Mouse (Mus musculus): ENCODE results near the gene Commd6.

The Commd6 gene

DNA sequence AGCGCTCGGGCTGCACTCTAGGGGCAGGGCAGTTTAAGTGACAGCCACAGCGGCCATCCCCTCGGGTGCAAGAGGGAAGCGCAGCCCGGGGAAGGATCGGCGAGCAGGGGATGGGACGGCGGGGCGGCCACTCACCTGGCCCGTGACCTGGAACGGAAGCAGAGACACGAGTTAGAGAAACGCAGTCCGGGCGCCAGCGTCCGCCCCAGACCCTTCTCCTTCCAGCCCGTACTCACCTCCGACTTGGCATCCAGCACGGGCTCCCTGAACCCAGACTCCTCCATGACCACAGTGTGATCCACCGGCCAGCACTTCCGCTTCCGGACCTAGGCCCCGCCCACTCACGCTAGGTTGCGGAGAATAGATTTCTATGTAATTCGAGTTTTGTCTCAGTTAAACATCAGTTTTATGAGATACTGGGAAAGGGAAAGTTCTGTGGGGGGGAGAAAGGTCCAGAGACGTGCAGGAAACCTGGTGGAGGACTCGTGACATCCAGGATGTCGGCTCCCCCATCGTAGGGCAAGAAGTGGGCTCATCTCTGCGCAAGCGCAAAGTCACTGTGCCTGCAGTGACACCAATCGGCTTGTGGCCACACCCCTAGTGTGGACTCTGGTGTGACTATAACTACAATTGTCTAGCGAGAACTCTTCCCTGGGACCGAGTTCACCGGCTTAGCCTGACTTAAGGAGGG lies at the start of gene Commd6:
Gene Commd6 (minus strand): TSS at position 534 of the 691 bp plus-strand sequence.
- POLR2A ChIA-PET: interaction anchor here (0.6 to 1.5 kb wide), 5 partner anchors 11 to 19 kb away, joined by 3 to 5 read pairs (median 3); partner anchors contain the start of gene Uchl3 (in 3 of the 4)

DNA sequence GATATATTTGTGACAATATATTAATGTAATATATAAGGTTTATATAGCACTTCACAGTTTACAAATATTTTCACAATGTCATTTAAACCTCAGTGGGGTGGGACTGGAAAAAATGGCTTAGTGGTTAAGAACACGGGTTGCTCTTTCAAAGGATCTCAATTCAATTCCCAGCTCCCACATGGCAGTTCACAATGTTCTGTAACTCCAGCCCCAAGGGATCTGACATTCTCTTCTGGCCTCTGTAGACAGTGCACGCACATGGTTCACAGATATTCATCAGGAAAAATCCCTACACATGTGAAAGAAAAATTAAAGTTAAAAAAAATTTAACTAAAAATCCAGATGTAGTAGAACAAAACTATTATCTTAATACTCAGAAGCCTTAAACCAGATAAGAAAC lies 47.9 kb upstream of the Commd6 start:
- ChIA-PET CTCF (no interaction called here), POLR2A (no interaction called here)

More for the DNA sequence above, at the start of gene Commd6:
- CTCF ChIA-PET: interaction anchor here in 1 of 4 experiments (1.3 kb wide), 1 partner anchor 14 kb away, joined by 4 read pairs; the partner anchor contains the start of gene Uchl3

DNA sequence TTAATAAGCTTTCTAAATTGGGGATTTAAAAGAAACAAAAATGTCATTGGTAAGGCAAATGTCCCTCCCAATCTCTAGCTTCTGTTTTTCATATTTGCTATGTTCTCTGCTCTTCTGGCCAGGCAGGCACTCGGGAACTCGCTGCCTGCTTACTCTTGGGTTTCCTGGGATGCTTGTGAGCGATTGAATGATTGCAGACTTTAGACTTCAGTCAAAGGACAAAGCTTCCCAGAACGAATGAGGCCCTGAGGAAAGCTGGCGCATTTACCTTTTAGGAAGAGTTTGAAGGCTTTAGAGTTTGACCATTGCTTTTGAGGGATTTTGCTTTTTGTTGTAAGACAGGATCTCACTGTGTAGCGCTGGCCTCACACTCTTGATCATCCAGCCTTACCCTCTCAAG lies 47.2 kb upstream of the Commd6 start:
- ChIA-PET CTCF (interaction anchor here in 1 of 4 experiments (0.6 kb wide), 1 partner anchor 11 kb away, joined by 3 read pairs; no protein-coding TSS in a partner anchor), POLR2A (no interaction called here)

DNA sequence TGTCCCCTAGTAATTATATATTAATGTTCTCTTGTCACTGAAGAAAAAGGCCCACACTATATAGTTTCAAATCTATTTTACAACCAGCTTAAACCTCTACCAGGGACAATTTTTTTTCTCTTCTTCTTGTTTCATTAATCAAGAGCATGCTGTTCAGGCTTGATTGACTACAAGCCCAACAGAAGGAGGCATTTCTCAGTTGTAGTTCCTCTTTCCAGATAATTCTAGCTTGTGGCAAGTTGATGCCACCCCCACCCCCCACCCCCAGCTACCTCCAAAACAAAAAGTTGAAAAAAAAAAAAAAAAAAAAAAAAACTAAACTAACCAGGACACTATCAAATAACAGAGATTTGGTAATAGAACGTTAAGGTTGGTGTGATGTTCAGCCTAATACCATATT lies 31.7 kb upstream of the Commd6 start:
- POLR2A ChIA-PET: interaction anchor here in 3 of 4 experiments (0.6 to 1.3 kb wide), 4 partner anchors 9 to 231 kb away, joined by 3 to 5 read pairs (median 4); no protein-coding TSS in a partner anchor
- CTCF ChIA-PET: interaction anchor here in 1 of 4 experiments (0.6 kb wide), 1 partner anchor 13 kb away, joined by 8 read pairs; no protein-coding TSS in a partner anchor

DNA sequence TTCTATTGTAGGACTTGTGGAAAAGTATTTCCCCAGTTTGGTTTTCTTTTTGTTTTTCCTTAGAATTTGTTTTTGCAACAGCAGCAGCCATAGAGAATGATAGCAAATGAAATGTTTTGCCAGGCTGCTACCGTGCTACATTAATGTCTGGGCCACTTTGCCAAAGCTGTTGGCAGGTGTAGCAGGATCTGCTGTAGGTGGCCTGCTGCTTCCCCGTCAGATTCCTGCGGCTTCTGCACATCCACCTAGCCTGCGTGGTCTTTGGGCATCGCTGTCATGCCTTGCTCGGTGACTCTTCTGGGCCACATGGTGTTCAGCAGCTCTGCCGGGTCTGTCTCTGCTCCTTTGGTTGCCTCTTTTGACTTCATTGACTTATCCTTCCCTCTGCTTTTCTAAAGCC lies 28.1 kb upstream of the Commd6 start:
- ChIA-PET CTCF (interaction anchor here in 2 of 4 experiments (0.6 to 1.1 kb wide), 2 partner anchors 9 to 15 kb away, joined by 3 to 4 read pairs; partner anchors contain the start of gene Uchl3 (in 1 of the 2)), POLR2A (interaction anchor here in 1 of 4 experiments (1.2 to 2.2 kb wide), 2 partner anchors 9 to 10 kb away, joined by 4 to 7 read pairs; no protein-coding TSS in a partner anchor)

DNA sequence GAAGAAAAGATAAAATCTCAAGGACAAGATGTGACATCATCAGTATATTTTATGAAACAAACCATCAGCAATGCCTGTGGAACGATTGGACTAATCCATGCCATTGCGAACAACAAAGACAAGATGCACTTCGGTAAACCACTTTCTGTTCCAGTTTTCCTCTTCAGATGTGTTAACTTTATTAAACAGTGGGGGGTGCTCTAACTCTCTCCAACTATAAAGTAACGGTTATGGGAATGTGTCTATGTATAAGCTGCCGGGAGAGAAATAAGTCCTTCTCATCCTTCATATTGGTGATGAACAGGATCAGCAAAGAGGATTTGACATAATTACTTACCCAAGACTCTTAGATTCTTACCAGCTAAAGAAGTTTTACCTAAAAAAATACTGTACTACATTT lies 26.1 kb upstream of the Commd6 start:
- POLR2A ChIA-PET: interaction anchor here in 1 of 4 experiments (0.7 to 1.0 kb wide), 2 partner anchors 9 to 54 kb away, joined by 3 read pairs; no protein-coding TSS in a partner anchor
- CTCF ChIA-PET: no interaction called here

DNA sequence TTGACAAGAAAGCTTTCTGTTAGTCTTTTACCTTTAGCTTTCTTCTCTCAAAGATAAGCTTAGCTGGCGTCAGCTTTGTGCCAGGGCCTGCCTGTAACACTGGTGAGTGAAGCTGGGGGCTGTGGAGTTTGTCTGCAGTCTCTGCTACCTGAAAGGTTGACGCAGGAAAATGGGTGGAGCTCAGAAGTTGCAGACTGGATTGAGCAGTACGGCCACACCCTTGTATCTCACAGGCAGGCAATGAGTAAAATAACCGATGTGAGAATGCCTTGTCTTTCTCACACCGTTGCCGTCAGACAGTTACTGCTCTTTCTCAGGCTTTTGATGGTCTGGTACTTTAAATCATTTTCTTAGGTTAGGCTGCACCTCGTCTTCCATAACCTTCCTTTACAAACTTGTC lies 25.6 kb upstream of the Commd6 start:
- POLR2A ChIA-PET: interaction anchor here in 1 of 4 experiments (0.7 to 1.0 kb wide), 2 partner anchors 8 to 54 kb away, joined by 3 read pairs; no protein-coding TSS in a partner anchor
- CTCF ChIA-PET: no interaction called here

DNA sequence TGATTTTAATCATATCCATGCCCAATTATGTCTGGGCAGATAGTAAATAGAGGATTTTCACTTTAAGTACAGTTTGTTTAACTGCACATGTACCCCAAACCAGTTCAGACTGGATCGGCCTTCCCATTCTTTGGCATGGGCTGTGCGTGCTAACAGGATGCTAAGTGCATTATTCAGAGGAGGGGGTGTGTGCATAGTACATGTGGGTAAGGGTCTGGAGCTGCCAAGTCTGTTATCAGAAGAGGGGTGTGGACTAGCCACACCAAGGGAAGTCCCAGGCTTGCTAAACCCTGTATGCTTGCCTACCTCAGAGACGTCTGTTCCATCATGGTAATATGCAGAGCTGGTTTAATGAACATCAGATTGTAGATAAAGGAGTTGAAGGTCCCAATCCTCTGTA lies 23.8 kb upstream of the Commd6 start:
- POLR2A ChIA-PET: no interaction called here
- CTCF ChIA-PET: no interaction called here

DNA sequence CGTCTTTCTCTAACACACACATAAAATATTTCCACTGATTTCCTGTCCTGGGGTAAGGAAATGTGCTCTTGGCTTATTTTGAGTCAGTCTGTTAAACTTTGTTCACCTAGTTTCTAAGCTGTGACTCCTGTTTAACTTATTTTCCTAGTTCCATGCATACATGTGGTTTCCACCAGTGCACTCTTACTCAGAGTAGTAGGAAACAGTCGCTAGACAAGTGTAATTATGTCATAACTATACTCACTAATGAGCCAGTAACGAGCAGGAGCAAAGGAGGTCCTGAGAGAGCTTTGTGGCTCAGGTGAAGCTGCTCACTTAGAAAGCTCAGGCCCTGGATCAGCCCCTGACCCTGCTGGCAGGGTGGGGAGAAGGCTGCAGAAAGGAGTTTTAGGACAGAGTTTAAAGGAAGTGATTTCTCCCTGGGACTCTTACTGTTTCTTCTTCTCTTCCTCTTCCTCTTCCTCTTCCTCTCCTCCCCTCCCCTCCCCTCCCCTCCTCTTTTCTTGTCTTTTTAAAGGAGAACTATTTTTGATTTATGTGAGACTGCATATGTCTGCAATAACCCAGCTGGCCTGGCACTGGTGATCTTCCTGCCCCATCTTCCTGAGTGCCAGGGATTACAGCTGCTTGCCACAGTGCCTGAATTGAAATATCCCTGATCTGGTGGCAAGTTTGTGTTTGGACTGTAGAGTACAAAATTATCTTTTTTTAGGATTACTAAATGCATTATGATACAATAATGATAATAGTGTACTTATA lies 21.3 kb upstream of the Commd6 start:
- ChIA-PET POLR2A (interaction anchor here in 3 of 4 experiments (0.6 to 2.0 kb wide), 6 partner anchors 8 to 111 kb away, joined by 3 to 6 read pairs (median 3); partner anchors contain the start of genes Gm9922 (in 1 of the 3), Lmo7 (in 1 of the 3) and Uchl3 (in 1 of the 3)), CTCF (interaction anchor here (0.6 to 1.4 kb wide), 4 partner anchors 8 to 273 kb away, joined by 4 to 24 read pairs (median 9); partner anchors contain the start of gene Uchl3 (in 2 of the 4))

DNA sequence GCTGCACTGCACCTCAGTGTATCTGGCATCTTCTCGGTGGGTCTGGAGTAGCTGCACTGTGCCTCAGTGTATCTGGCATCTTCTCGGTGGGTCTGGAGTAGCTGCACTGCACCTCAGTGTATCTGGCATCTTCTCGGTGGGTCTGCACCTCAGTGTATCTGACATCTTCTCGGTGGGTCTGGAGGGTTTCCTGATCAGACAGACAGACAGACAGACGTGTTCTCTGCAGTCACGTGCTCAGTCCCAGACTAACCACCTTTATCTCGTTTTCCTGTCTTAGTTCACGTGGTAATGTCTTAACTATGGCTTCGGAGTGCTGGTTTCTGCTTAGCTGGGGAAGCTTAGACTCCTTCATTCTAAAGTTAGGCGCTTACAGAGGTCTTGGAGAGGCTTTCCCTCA lies 15.8 kb upstream of the Commd6 start:
- ChIA-PET CTCF (interaction anchor here in 1 of 4 experiments (0.6 kb wide), 1 partner anchor 18 kb away, joined by 3 read pairs; no protein-coding TSS in a partner anchor), POLR2A (interaction anchor here in 2 of 4 experiments (0.5 to 1.5 kb wide), 3 partner anchors 9 to 88 kb away, joined by 3 to 4 read pairs (median 3); no protein-coding TSS in a partner anchor)

DNA sequence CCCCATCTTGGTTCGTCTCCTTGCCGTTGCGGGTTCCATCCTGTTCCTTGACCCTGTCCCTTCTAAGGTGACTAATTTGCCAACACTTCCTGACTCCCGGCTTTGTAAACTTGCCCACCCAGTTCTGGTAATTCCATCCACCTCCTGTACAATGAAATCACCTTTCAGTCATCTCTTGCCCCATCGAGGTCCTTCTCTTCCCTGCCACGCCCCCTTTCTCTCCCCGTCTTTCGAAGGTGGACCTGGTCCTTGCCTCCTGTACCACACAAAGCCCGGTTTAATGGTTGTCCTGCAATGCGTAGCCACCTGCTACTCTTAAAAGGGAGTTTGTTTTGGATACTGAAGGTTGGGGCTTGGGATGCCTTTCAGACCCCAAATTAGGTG lies 14.0 kb upstream of the Commd6 start:
- POLR2A ChIA-PET: interaction anchor here in 3 of 4 experiments (1.1 to 1.4 kb wide), 4 partner anchors 9 to 46 kb away, joined by 3 to 5 read pairs (median 4); partner anchors contain the start of gene Tbc1d4 (in 1 of the 3)
- CTCF ChIA-PET: interaction anchor here in 1 of 4 experiments (1.0 to 1.4 kb wide), 2 partner anchors 15 to 46 kb away, joined by 4 to 6 read pairs; partner anchors contain the start of gene Tbc1d4

DNA sequence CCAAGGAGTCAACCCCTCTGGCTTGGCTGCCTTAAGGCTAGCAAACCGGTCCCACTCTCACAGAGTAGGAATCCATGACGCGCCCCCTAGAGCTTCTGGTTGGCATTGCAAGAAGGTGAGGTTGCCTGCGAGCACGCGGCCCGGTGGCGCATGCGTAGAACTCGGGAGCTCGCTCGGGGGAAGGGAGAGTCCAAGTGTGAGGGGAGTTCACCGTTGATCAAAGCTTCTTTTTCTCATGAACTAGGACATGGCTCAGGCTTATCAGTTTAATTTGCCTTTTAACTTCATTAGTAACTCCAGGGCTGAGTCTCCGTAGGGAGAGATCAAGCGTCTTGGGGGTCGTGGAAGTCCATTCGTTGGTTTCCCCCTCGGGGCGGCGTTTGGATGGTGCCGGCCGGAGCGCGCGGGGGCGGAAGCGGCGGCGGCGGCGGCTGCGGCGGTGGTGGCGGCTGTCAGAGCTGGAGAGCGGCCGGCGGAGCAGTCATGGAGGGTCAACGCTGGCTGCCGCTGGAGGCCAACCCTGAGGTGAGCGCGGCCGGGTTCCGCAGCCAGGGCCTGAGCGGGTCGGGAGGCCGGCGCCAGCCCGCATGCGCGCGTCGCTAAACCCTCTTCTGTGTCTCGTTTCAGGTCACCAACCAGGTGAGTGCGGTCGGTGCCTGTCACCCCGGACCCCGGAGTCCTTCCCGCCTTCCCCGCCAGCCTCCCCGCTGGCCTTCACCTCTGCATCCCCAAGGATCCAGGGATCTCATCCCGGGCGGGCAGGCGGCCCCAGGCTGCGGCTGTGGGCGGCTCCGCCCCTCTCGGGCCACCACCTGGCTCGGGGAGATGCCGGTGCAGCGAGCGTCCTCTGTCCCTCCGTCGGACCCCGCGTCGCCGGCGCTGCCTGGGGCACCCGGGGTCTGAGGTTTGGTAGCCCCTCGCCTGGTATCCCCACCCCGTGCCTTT lies 13.4 kb upstream of the Commd6 start, which contains the start of gene Uchl3:
Gene Uchl3 (plus strand): TSS at position 387 of the 945 bp plus-strand sequence.
- CTCF ChIA-PET: interaction anchor here in 3 of 4 experiments (0.5 to 1.4 kb wide), 17 partner anchors 8 to 295 kb away, joined by 3 to 8 read pairs (median 4); partner anchors contain the start of gene Tbc1d4 (in 2 of the 3)

DNA sequence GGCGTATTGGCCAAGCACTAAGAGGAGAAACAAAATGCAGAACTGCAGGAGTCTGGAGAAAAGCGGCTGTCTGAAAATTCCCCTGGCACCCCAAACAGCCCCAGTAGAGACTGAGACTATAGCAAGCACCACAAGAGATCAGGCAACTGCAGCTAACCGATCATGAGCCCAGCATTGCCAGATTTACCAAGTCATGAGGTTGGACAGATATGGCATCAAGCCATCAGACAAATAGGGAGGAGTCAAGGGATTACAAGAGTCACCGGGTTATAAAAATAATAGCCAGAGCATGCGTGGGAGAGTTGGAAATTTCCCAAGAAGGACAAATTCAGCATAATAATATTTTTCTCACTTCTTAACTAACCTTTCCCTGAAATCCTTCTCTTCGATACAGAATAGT lies 12.1 kb upstream of the Commd6 start:
- ChIA-PET POLR2A (no interaction called here), CTCF (interaction anchor here in 1 of 4 experiments (1.3 kb wide), 1 partner anchor 44 kb away, joined by 7 read pairs; the partner anchor contains the start of gene Tbc1d4)

More for the DNA sequence above, 13.4 kb upstream of the Commd6 start, which contains the start of gene Uchl3:
- POLR2A ChIA-PET: interaction anchor here (0.5 to 1.4 kb wide), 15 partner anchors 8 to 1415 kb away, joined by 3 to 6 read pairs (median 4); partner anchors contain the start of gene Tbc1d4 (in 2 of the 4)

DNA sequence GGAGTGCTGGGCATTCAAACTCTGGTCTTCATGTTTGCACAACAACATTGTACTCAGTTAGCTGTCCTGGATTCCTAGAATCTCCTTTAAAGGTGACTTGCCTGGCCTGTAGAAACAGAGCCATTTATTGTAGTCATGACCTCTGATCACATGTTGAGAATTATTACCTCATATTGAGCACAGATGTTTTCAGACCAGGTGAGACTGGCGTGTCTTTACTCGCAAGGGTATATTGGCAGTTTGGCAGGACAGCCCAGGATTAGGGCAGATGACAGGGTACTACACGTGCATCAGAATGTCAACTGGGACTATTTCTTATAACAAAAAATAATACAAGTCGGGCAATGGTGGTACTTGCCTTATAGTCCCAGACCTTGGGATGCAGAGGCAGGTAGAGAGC lies 10.1 kb upstream of the Commd6 start:
- CTCF ChIA-PET: no interaction called here

DNA sequence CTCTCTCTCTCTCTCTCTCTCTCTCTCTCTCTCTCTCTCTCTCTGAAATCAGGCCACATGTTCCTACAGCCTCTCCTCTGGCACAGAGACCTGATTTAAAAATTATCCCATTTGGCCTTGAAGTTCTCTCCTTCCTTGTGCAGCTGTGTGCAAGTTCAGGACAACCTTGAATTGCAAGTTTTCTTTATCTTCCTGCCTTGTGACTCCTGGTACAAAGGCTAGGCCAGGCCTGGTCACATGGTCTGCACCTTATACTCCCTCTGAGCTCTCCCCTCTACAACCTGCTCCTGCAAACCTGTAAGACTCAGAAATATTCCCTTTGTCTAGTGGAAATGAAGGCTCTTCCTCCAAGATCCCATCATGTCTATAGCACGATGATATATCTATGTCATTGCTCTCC lies 4.5 kb upstream of the Commd6 start:
- ChIA-PET CTCF (interaction anchor here in 2 of 4 experiments (0.6 to 1.1 kb wide), 2 partner anchors 9 to 265 kb away, joined by 3 to 4 read pairs; partner anchors contain the start of gene Uchl3 (in 1 of the 2)), POLR2A (no interaction called here)

More for the DNA sequence above, 10.1 kb upstream of the Commd6 start:
- POLR2A ChIA-PET: interaction anchor here in 3 of 4 experiments (1.0 to 1.4 kb wide), 3 partner anchors 8 to 42 kb away, joined by 3 to 4 read pairs (median 3); partner anchors contain the start of gene Commd6 (in 1 of the 3)

DNA sequence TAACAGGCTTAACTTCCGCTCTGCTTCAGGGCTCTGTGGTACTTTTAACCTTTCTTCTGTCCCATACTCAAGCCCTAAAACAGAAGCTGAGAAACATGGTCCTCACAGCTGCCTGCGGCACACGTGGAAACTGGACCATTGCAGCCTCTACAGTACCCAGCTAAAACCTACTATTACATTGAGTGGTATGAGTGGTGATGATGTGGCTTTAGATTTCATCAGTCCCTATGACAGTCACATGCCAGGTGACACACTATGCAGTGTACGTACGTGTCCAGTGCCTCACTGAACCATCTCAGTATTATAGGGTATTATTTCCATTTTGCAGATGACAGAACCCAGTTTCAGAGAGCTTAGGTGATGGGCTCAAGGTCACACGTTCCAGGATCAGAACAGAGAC lies 3.1 kb downstream of the Commd6 start:
- ChIA-PET POLR2A (interaction anchor here in 1 of 4 experiments (1.7 to 2.3 kb wide), 2 partner anchors 16 to 22 kb away, joined by 5 to 7 read pairs; partner anchors contain the start of gene Uchl3), CTCF (interaction anchor here in 2 of 4 experiments (0.9 to 1.2 kb wide), 2 partner anchors 9 to 28 kb away, joined by 3 read pairs; partner anchors contain the start of gene Tbc1d4 (in 1 of the 2))

DNA sequence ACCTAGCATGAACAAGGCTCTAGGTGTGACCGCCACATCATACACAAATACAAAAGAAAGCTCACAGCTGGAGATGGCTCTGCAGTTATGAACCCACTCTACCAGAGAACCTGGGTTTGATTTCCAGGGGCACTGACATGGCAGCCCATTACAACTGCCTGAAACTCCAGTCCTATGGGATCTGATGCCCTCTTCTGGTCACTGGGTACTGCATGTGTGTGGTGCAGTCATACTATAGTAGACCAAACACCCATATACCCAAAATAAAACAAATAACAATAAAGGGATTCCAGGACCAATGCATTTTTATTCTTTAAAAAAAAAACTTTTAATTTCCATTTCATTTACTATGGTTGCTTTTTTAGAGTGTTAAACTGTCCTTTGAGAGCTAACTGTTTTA lies 4.7 kb downstream of the Commd6 start:
- ChIA-PET CTCF (interaction anchor here in 2 of 4 experiments (0.6 to 1.2 kb wide), 3 partner anchors 27 to 592 kb away, joined by 3 to 10 read pairs (median 7); partner anchors contain the start of gene Tbc1d4 (in 1 of the 2)), POLR2A (interaction anchor here in 2 of 4 experiments (0.6 to 0.7 kb wide), 2 partner anchors 36 to 165 kb away, joined by 3 to 5 read pairs; no protein-coding TSS in a partner anchor)
